Mouse (Mus musculus) heart, adult 2 months (tissue): ENCODE measurements at regions not wholly inside any gene's neighbourhood (a gene's known extent, or its start where the extent isn't known, plus 50 kb on each side); places are given as distances from the start of the nearest gene placed in this dataset.
"Not testable (repeated sequence)": the region's sequence is repeated elsewhere in the genome, so short reads cannot be mapped to it uniquely, and the experiment has no call there.

Experiments
- CTCF ChIP-seq: fragments of 200-600 bp; IDR thresholded peaks from 2 replicates; pipeline ENCODE4 v1.8.1; 2022; ENCODE audit warnings: antibody characterized with exemption, mild to moderate bottlenecking, moderate library complexity
- EP300 ChIP-seq: fragments of 200-500 bp; IDR thresholded peaks from 2 replicates; pipeline ENCODE4 v1.6.1; 2011; ENCODE audit warnings: low read depth, low read length, control low read depth; ENCODE audit not compliant: insufficient read depth
- POLR2A ChIP-seq: fragments of 200-500 bp; IDR thresholded peaks from 2 replicates; pipeline ENCODE4 v1.6.1; 2011; ENCODE audit warnings: mild to moderate bottlenecking, low read depth, low read length, control low read depth; ENCODE audit not compliant: insufficient read depth

- not testable (repeated sequence) for TF ChIP-seq POLR2A, EP300, CTCF
These were observed 463.5 kb upstream of the Olfr161 start for GRCm38 (mm10) chr16:3127317-3127716.
